Mouse (Mus musculus) mesoderm, embryonic 11.5 days (tissue): ENCODE results near the gene Dlk2.

Experiments
- DNase-seq: peaks from one replicate; pipeline ENCODE4 v3.0.0-alpha.2; 2012; ENCODE audit warnings: low read depth, low spot score

Gene Dlk2

GRCm38 (mm10) chr17:46320492-46320891, 23.3 kb downstream of the Dlk2 start:
- DNase-seq = no peak

- DNase-seq = no peak
Observed at GRCm38 (mm10) chr17:46322046-46322823, 25.0 kb downstream of the Dlk2 start.

- DNase-seq = no peak
Observed at GRCm38 (mm10) chr17:46327413-46327905, 30.2 kb downstream of the Dlk2 start.

GRCm38 (mm10) chr17:46327906-46328534, 30.8 kb downstream of the Dlk2 start, which contains the start of gene Abcc10:
TSS of gene Abcc10 (minus strand) at chr17:46328352.
- peak; percentile 96 for DNase-seq

- no peak for DNase-seq
Observed at GRCm38 (mm10) chr17:46328723-46329122, 31.5 kb downstream of the Dlk2 start.

GRCm38 (mm10) chr17:46336475-46336874, 39.3 kb downstream of the Dlk2 start:
- DNase-seq = peak; percentile 17

- no peak for DNase-seq
Observed at GRCm38 (mm10) chr17:46341208-46341607, 44.0 kb downstream of the Dlk2 start.

- DNase-seq = no peak
Observed at GRCm38 (mm10) chr17:46351026-46351700, 53.9 kb downstream of the Dlk2 start.
